Mouse (Mus musculus) kidney, embryonic 15.5 days (tissue): ENCODE results near the gene Dyx1c1. TPM values are rescaled to one million over a fixed set of nuclear protein-coding genes. Genes with fewer than 3 reads are reported as not detected.

Source experiments
- ATAC-seq: fragments of 200-750 bp; cut with Nextera tagmentation; replicated peaks from 2 replicates; pipeline ENCODE4 v1.8.0; 2017; ENCODE audit warnings: moderate TSS enrichment; ENCODE audit not compliant: low FRiP score
- H3K27ac ChIP-seq: fragments of 300-500 bp; sonication (generic); 2 replicates; pipeline ENCODE4 v1.5.1; 2015; ENCODE audit warnings: mild to moderate bottlenecking, inconsistent platforms
- H3K27me3 ChIP-seq: fragments of 300-500 bp; sonication (generic); 2 replicates; pipeline ENCODE4 v1.6.1; 2015; ENCODE audit warnings: inconsistent platforms
- H3K36me3 ChIP-seq: fragments of 300-500 bp; sonication (generic); 2 replicates; pipeline ENCODE4 v1.6.1; 2015; ENCODE audit warnings: inconsistent platforms
- H3K4me1 ChIP-seq: fragments of 300-500 bp; sonication (generic); 2 replicates; pipeline ENCODE4 v1.6.1; 2015; ENCODE audit warnings: inconsistent platforms
- H3K4me2 ChIP-seq: fragments of 300-500 bp; sonication (generic); 2 replicates; pipeline ENCODE4 v1.6.1; 2015; ENCODE audit warnings: moderate library complexity, mild to moderate bottlenecking, inconsistent platforms
- H3K4me3 ChIP-seq: fragments of 300-500 bp; sonication (generic); replicated peaks from 2 replicates; pipeline ENCODE4 v1.5.1; 2015; ENCODE audit warnings: mild to moderate bottlenecking, inconsistent platforms
- H3K9ac ChIP-seq: fragments of 300-500 bp; sonication (generic); 2 replicates; pipeline ENCODE4 v1.6.1; 2015; ENCODE audit warnings: mild to moderate bottlenecking, inconsistent platforms
- H3K9me3 ChIP-seq: fragments of 300-500 bp; sonication (generic); replicated peaks from 2 replicates; pipeline ENCODE4 v1.6.1; 2016; ENCODE audit warnings: inconsistent platforms
- WGBS: fragments of 180-500 bp; shearing (Covaris S2); methylation state at CpG from one replicate; pipeline ENCODE4 v1.1.7; 2015; ENCODE audit warnings: mixed read lengths; 5-methylcytosine and 5-hydroxymethylcytosine counted together
- microRNA-seq: library from miRNA; unstranded; fragments of <30 nt; microRNA quantifications from one replicate; pipeline ENCODE4, GENCODE M21; 2016
- polyA plus RNA-seq: library from polyadenylated mRNA; unstranded; fragments of >200 nt; fragmentation: Nextera tagmentation; extraction: Ambion mirVana; gene quantifications from 2 replicates; pipeline ENCODE4 v1.2.1, GENCODE M21; 2015

Dyx1c1 gene
- polyA plus RNA-seq, 1 experiment from 2014 or later: 1.9 TPM

- Histone ChIP-seq H3K9ac (no peak overlapping the region), H3K27me3 (no peaks in the 10 kb centered on the region), H3K4me2 (no peak overlapping the region), H3K36me3 (peaks cover 19% of the 10 kb centered on the region), H3K9me3 (no peaks in the 10 kb centered on the region), H3K27ac (no peak overlapping the region), H3K4me3 (no peak overlapping the region), H3K4me1 (no peaks in the 10 kb centered on the region)
- no peak for ATAC-seq
- WGBS: 85% methylated on average over 6 of the region's 6 CpGs
Observed at GRCm38 (mm10) chr9:73005106-73005505, 46.5 kb downstream of the Dyx1c1 start.

- Histone ChIP-seq H3K27ac (no peak overlapping the region), H3K4me2 (no peak overlapping the region), H3K9ac (no peak overlapping the region), H3K9me3 (no peaks in the 10 kb centered on the region), H3K36me3 (peaks cover 28% of the 10 kb centered on the region), H3K4me1 (no peaks in the 10 kb centered on the region), H3K27me3 (no peaks in the 10 kb centered on the region), H3K4me3 (no peak overlapping the region)
- 93% methylated on average over 3 of the region's 3 CpGs for WGBS
- no peak for ATAC-seq
Observed at GRCm38 (mm10) chr9:73006175-73006574, 47.6 kb downstream of the Dyx1c1 start.

GRCm38 (mm10) chr9:73008384-73008783 lies 49.8 kb downstream of the Dyx1c1 start:
- Histone ChIP-seq H3K36me3 (peaks cover 41% of the 10 kb centered on the region), H3K27ac (no peak overlapping the region), H3K4me1 (no peaks in the 10 kb centered on the region), H3K4me3 (no peak overlapping the region), H3K27me3 (no peaks in the 10 kb centered on the region), H3K4me2 (no peak overlapping the region), H3K9ac (no peak overlapping the region), H3K9me3 (no peaks in the 10 kb centered on the region)
- ATAC-seq: no peak
- WGBS: 68% methylated on average over 3 of the region's 3 CpGs

GRCm38 (mm10) chr9:73012629-73013028 lies 54.0 kb downstream of the Dyx1c1 start:
- H3K9me3 ChIP-seq: no peaks in the 10 kb centered on the region
- H3K36me3 ChIP-seq: peaks cover 71% of the 10 kb centered on the region
- no peaks in the 10 kb centered on the region for H3K27me3 ChIP-seq
- no peak for ATAC-seq
- H3K4me1 ChIP-seq: no peaks in the 10 kb centered on the region
- no peak overlapping the region for H3K4me2 ChIP-seq
- no peak overlapping the region for H3K4me3 ChIP-seq
- WGBS: 91% methylated on average over 4 of the region's 4 CpGs
- H3K27ac ChIP-seq: no peak overlapping the region
- no peak overlapping the region for H3K9ac ChIP-seq

GRCm38 (mm10) chr9:73014724-73015123 lies 56.1 kb downstream of the Dyx1c1 start:
- H3K9ac ChIP-seq: no peak overlapping the region
- H3K9me3 ChIP-seq: no peaks in the 10 kb centered on the region
- no peak overlapping the region for H3K4me2 ChIP-seq
- no peaks in the 10 kb centered on the region for H3K4me1 ChIP-seq
- H3K27ac ChIP-seq: no peak overlapping the region
- H3K36me3 ChIP-seq: peaks cover 91% of the 10 kb centered on the region
- no peaks in the 10 kb centered on the region for H3K27me3 ChIP-seq
- 75% methylated on average over 13 of the region's 13 CpGs for WGBS
- H3K4me3 ChIP-seq: no peak overlapping the region
- ATAC-seq: no peak

GRCm38 (mm10) chr9:73019841-73020240 lies 61.3 kb downstream of the Dyx1c1 start:
- H3K4me1 ChIP-seq: no peaks in the 10 kb centered on the region
- no peak overlapping the region for H3K9ac ChIP-seq
- H3K36me3 ChIP-seq: peaks cover 73% of the 10 kb centered on the region
- H3K4me3 ChIP-seq: no peak overlapping the region
- ATAC-seq: no peak
- H3K27ac ChIP-seq: no peak overlapping the region
- H3K27me3 ChIP-seq: no peaks in the 10 kb centered on the region
- no peaks in the 10 kb centered on the region for H3K9me3 ChIP-seq
- WGBS: 91% methylated on average over 10 of the region's 10 CpGs
- no peak overlapping the region for H3K4me2 ChIP-seq

- H3K4me1 ChIP-seq: no peaks in the 10 kb centered on the region
- no peak overlapping the region for H3K4me3 ChIP-seq
- ATAC-seq: no peak
- H3K4me2 ChIP-seq: no peak overlapping the region
- peaks cover 66% of the 10 kb centered on the region for H3K36me3 ChIP-seq
- no peak overlapping the region for H3K9ac ChIP-seq
- H3K27me3 ChIP-seq: no peaks in the 10 kb centered on the region
- WGBS: 90% methylated on average over 5 of the region's 5 CpGs
- H3K9me3 ChIP-seq: no peaks in the 10 kb centered on the region
- H3K27ac ChIP-seq: no peak overlapping the region
Observed at GRCm38 (mm10) chr9:73020566-73021097, 62.0 kb downstream of the Dyx1c1 start.

Small RNAs within 50 kb of the gene (microRNA-seq; reads per million reads assigned to microRNA genes)
- not detected for gene Gm27353

Other genes starting within 250 kb of the Dyx1c1 start
- gene Prtg, start 151.9 kb upstream of the Dyx1c1 start, polyA plus RNA-seq: 2.1 and 2.6 TPM in 2 replicates
- 5.4 TPM in 2 replicates for gene Pygo1, start 33.1 kb upstream of the Dyx1c1 start, polyA plus RNA-seq
- gene Gm44503, start 67 bp downstream of the Dyx1c1 start, polyA plus RNA-seq: not detected in 2 replicates
- 20.6 and 22.8 TPM in 2 replicates for gene Ccpg1os, start 26.6 kb downstream of the Dyx1c1 start, polyA plus RNA-seq
- gene Ccpg1, start 26.6 kb downstream of the Dyx1c1 start, polyA plus RNA-seq: 34.7 and 36.6 TPM in 2 replicates
- gene Pigb, start 81.6 kb downstream of the Dyx1c1 start, polyA plus RNA-seq: 16.2 and 16.3 TPM in 2 replicates
- 5.2 and 7.1 TPM in 2 replicates for gene Rab27a, start 86.1 kb downstream of the Dyx1c1 start, polyA plus RNA-seq
- 0.13 TPM in 1 of 2 replicates, not detected in the other for gene Khdc3, start 143.1 kb downstream of the Dyx1c1 start, polyA plus RNA-seq
- not detected in 2 replicates for gene Gm20509, start 143.7 kb downstream of the Dyx1c1 start, polyA plus RNA-seq
- 119 and 126 TPM in 2 replicates for gene Rsl24d1, start 154.6 kb downstream of the Dyx1c1 start, polyA plus RNA-seq